Mouse (Mus musculus): ENCODE data around the gene Nap1l1.

Nap1l1 gene

GRCm38 (mm10) chr10:111515071-111516010 is 42.3 kb downstream of the Nap1l1 start:
- DNase-seq (ENCODE audit: low spot score), result no peak

DNA sequence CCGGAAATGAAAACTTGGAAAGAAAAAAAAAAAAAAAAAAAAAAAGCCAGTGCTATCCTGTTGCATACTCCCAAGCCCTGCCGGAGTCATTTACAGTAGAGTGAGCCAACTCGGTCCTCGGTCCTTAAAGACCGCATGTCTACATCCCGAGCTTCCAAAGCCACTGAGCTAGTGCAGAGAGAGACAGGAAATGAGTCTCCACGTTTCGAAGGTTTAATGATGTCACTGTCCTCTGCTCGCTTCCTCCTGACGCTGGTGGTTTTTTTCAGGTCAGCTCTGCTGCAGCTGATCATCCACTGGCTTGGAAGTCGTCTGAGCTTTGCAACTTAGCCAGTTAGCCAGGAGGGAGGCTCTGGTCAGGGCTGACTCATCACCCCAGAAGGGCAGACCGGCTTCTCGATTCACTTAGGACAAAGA is 43.2 kb downstream of the Nap1l1 start:
- DNase-seq (ENCODE audit: low spot score), result no peak

DNA sequence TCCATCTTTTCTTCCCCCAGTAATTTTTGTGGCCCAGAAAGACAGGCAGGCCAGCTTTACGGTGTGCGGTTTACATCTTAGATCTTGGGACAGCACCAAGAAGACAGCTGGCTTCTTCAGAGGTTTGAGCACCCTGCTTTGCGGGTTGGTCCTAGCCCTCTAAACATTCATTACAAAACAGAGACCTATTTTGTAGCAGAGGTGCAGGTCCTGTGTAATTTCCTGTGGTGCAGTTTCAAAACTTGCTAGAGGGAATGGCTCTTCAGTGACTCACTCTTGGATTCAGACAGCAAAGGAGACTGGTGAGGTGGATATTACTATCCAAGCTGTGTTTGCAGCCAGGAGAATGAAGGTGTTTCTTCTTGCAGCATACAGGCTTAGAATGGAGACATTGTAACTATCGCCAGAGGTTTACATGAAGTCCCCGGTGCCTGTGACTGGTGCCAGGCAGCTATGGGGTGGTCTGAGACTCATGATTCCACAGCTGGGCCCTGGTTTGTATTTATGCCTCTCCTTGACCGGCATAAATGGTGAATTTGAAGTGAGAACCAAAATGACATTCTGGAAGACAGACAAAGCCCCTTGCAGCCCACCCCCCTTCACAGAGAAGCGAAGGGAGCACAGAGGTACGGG is 43.9 kb downstream of the Nap1l1 start:
- DNase-seq (ENCODE audit: low spot score), result no peak

GRCm38 (mm10) chr10:111518350-111518749 is 45.3 kb downstream of the Nap1l1 start:
- no peak for DNase-seq (ENCODE audit: low spot score)

DNA sequence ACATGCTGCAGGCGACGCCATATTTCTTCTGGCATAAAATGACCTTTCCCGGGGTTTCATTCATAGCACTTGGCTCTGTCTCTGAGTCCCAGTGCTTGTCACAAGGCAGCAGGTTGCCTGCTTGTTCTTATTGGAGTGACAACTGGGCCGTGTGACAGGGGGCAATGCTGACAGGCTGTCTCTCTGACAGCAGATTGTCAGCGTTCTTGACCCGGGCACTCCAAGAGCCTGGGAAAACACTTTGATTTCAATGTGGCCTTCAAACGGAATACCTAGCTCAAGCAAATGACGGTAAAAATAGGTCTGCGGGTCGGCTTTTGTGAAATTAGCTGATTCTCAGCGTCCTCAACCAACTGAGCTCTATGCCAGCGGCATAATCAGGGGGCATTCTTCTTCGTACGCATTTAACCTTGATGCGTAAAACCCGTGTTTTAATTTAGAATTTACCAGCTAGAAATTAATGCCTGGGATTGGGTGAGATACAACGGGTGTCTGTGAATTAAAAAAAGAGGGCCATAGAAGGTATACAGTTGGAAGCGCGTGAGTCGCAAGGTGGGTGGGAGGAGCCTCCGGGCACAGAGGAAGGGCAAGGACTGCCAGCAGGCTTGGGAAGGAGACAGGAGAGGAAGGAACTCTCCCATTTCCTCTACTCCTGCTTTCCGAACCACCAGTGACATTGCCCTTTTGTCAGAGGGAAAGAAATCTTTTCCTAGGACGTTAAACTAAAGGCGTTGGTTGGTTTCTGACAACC is 46.8 kb downstream of the Nap1l1 start:
- DNase-seq (ENCODE audit: low spot score), result no peak

DNA sequence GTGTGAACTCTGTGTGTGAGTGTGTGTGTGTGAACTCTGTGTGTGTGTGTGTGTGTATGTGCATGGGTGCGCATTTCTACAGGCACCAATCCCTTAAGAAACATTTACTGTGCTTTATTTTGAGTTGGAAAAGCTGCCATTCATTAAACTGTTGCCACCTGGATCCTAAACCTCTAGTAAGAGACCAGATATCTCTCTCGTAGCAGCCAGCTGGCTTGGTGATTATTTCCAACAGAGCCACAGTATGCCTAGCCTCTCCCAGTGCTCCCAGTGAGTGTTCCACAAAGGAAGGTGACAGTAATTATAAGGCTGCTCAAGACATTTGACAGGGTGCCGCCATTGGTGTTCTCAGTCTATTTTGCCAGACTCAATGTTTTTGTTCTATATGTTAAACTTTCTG is 47.6 kb downstream of the Nap1l1 start:
- DNase-seq (ENCODE audit: low spot score), result no peak

DNA sequence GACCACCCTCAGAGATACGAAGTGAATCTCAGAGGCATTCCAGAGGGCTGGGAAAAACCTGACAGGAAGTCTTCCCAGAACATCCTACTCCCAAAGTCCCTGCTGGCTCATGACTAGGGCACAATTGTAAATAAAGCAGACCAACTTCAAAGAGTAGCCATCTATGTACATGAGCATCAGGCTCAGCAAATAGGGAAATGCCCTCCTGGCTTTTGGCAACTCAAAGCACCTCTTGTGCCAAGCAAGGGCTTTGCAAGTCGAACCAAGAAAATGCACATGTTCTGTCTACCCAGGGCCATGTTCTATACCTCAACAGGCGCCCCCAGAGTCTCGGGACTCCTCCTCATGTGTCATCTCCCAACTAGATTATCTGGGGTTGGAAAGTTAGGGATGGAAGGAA is 48.6 kb downstream of the Nap1l1 start:
- no peak for DNase-seq (ENCODE audit: low spot score)

GRCm38 (mm10) chr10:111522230-111522629 is 49.2 kb downstream of the Nap1l1 start:
- no peak for DNase-seq (ENCODE audit: low spot score)

DNA sequence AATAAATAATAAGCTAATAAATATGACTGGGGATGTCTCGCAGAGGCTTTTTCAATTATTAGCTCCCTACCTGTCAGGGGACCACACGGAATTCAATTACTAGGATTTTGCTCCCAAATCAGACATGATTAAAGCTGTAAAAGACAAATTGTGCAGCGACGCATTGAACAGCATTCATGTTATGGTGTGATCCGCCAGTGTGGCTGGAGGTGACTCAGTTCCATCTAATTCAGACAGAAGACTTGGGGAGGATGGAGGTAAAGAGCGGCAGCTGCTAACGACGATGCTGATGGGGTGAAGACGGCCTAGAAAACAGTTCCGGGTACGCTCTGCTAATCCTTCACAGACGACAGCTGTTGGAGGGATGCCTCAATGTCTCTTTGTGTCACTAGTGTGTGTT is 50.9 kb downstream of the Nap1l1 start:
- DNase-seq (ENCODE audit: low spot score), result no peak

DNA sequence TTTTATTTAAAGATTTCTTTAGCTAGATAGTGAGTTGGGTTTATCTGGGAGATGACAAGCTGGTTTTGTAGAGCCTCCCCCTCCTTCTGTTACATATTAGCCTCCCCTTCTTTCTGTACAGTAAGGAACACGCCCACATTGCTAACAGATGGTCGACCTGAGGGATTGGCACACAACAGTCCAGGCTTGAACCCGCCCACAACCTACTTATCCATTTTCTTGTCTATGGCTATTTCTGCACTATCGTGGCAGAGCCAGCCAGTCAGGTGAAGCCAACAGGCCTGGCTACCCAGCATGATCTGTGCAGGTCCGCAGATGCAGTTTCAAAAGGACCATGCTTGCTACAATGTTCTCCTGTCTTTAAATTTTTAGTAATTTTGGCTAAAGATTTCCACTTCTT is 54.0 kb downstream of the Nap1l1 start:
- DNase-seq (ENCODE audit: low spot score), result no peak

DNA sequence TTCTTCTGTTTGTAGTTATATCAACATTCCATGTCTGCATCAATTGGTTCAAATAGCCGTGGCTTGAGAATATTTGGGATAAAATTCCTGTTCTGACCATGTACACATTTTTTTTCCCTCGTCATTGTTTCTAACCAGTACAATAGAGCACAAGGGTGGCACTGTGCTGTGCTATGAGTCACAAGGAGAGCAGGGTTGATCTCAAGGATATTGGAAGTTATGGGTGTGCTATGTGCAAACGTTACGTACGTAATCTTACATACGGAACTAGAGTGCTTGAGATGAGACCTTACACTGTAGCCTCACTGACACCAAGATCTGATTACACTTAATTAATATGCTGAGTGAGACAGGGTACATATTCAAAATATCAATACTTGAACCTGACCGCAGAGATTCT is 54.6 kb downstream of the Nap1l1 start:
- no peak for DNase-seq (ENCODE audit: low spot score)

DNA sequence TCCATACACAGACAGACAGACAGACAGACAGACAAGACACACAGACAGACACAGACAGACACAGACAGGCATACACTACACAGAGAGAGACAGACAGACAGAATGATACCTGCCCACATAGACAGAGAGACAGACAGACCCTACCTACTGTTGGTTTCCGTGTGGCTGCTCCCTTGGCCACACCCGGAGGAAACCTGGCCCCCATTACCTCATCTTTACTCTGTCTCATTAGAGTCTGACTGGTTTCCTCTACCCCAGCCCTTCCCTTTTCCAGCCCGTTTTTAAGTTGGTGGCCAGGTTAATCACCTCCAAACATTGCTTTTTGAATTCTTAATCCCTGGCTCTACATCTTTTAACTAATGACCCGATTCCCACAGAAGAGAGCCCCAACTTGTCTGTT is 55.3 kb downstream of the Nap1l1 start:
- DNase-seq (ENCODE audit: low spot score), result no peak

- DNase-seq (ENCODE audit: low spot score), result no peak
These were observed 57.4 kb downstream of the Nap1l1 start for GRCm38 (mm10) chr10:111530398-111530797.

- DNase-seq (ENCODE audit: low spot score), result no peak
These were observed 61.7 kb downstream of the Nap1l1 start for GRCm38 (mm10) chr10:111534691-111535090.

- DNase-seq (ENCODE audit: low spot score), result no peak
These were observed 64.4 kb downstream of the Nap1l1 start for GRCm38 (mm10) chr10:111537410-111537809.

- DNase-seq (ENCODE audit: low spot score), result no peak
These were observed 66.8 kb downstream of the Nap1l1 start for GRCm38 (mm10) chr10:111539724-111540324.

GRCm38 (mm10) chr10:111540678-111541077 is 67.7 kb downstream of the Nap1l1 start:
- no peak for DNase-seq (ENCODE audit: low spot score)

DNA sequence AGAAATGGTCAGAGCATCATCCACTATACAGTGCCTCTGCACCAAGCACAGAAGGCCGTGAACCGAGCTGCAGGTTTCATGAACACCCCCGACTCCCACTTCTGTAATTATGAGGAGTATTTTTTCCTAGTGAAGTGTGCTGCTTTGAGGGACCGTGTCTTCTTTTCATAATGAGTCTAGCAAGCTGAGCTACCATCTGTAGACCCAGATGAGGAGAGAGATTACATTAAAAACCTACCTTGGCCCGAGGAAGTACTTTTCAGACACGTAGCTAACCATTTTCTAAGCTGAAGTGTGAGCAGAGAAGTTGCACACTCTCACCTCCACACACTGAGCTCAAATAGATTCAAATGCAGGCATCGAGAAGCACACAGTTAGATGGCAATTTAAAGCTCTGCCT is 70.1 kb downstream of the Nap1l1 start:
- no peak for DNase-seq (ENCODE audit: low spot score)

GRCm38 (mm10) chr10:111543781-111544260 is 70.8 kb downstream of the Nap1l1 start:
- DNase-seq (ENCODE audit: low spot score), result no peak

GRCm38 (mm10) chr10:111544311-111544710 is 71.3 kb downstream of the Nap1l1 start:
- no peak for DNase-seq (ENCODE audit: low spot score)

GRCm38 (mm10) chr10:111545648-111546047 is 72.6 kb downstream of the Nap1l1 start:
- DNase-seq (ENCODE audit: low spot score), result no peak
